In genomic region chr2:58625186-58625585, GRCm38 (mm10) we compare ENCODE assay signal across 25 mouse cellular contexts.
"Had no signal": no experiment of that assay in that cellular context is flagged by ENCODE, and none has a peak within 500 bp of the region (broad histone marks: within the 10 kb centered on the region; RNA-seq: fewer than 3 reads in every experiment).

No protein-coding gene starts in this region.

- H3K4me1 ChIP-seq: intestine, embryonic 15.5 days; limb, embryonic 10.5 days; limb, embryonic 12.5 days; liver, embryonic 13.5 days; liver, embryonic 15.5 days had no signal

- H3K36me3 ChIP-seq: heart, embryonic 13.5 days; heart, embryonic 15.5 days; hindbrain, embryonic 10.5 days; hindbrain, embryonic 12.5 days; intestine, embryonic 15.5 days; limb, embryonic 10.5 days; limb, embryonic 12.5 days; liver, embryonic 13.5 days; liver, embryonic 15.5 days had no signal

- H3K9me3 ChIP-seq: heart, embryonic 13.5 days; heart, embryonic 15.5 days; hindbrain, embryonic 10.5 days; hindbrain, embryonic 12.5 days; intestine, embryonic 15.5 days; limb, embryonic 10.5 days; limb, embryonic 12.5 days; liver, embryonic 13.5 days; liver, embryonic 15.5 days had no signal

- H3K4me3 ChIP-seq: gastrocnemius, adult 2 months; heart, adult 2 months; heart, embryonic 13.5 days; heart, embryonic 15.5 days; hindbrain, embryonic 10.5 days; hindbrain, embryonic 12.5 days; intestine, embryonic 15.5 days; left cerebral cortex, adult 2 months; limb, embryonic 10.5 days; limb, embryonic 12.5 days; liver, embryonic 13.5 days; liver, embryonic 15.5 days had no signal

- H3K27ac ChIP-seq: gastrocnemius, adult 2 months; heart, adult 2 months; heart, embryonic 13.5 days; heart, embryonic 15.5 days; hindbrain, embryonic 10.5 days; hindbrain, embryonic 12.5 days; hindbrain, embryonic 14.5 days; intestine, embryonic 15.5 days; left cerebral cortex, adult 2 months; limb, embryonic 10.5 days; limb, embryonic 12.5 days; liver, embryonic 13.5 days; liver, embryonic 15.5 days had no signal

- DNase-seq: gastrocnemius, adult 2 months; gastrocnemius, postnatal 10 days; gastrocnemius, postnatal 25 days; heart, adult 2 months; heart, postnatal 14 days; heart, postnatal 4 days; kidney, adult 18-20 months; kidney, adult 8-10 months; kidney, postnatal 10 days; kidney, postnatal 25 days; kidney, postnatal 4 days; layer of hippocampus, adult 9-11 months; layer of hippocampus, postnatal 36 days; liver; liver, embryonic 13.5 days had no signal

- H3K9ac ChIP-seq: heart, embryonic 13.5 days; heart, embryonic 15.5 days; hindbrain, embryonic 12.5 days; hindbrain, embryonic 14.5 days; intestine, embryonic 15.5 days; limb, embryonic 12.5 days; liver, embryonic 13.5 days; liver, embryonic 15.5 days had no signal

- H3K27me3 ChIP-seq: heart, embryonic 13.5 days; heart, embryonic 15.5 days; intestine, embryonic 15.5 days; limb, embryonic 12.5 days; liver, embryonic 13.5 days; liver, embryonic 15.5 days had no signal
